Mouse (Mus musculus): Measurements from ENCODE around the gene Sae1.
"Not testable (repeated sequence)": the region's sequence is repeated elsewhere in the genome, so short reads cannot be mapped to it uniquely, and the experiment has no call there.

Gene Sae1

DNA sequence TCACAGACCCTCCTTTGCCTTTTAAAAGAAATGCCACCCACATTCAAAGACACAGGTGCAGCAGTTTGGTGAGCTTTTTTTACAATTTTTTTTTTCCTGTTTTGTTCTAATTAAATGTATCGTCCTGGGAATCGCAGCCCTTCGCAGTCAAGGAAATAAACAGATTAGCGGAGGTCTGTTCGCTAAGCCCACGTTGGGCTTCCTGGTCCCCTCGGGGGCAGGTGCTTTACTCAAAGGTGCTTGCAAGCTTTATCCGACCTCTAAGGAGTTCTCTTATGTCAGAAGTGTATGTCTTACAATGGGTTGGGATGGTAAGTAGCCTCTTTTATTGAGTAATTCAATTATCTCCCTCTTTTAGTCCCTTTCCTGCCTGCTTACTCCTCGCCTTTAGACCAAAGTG, 14.8 kb upstream of the Sae1 start:
- DNase-seq: no peak

- DNase-seq: peak; percentile 54
Observed at GRCm38 (mm10) chr7:16401991-16402431, 14.4 kb upstream of the Sae1 start.

DNA sequence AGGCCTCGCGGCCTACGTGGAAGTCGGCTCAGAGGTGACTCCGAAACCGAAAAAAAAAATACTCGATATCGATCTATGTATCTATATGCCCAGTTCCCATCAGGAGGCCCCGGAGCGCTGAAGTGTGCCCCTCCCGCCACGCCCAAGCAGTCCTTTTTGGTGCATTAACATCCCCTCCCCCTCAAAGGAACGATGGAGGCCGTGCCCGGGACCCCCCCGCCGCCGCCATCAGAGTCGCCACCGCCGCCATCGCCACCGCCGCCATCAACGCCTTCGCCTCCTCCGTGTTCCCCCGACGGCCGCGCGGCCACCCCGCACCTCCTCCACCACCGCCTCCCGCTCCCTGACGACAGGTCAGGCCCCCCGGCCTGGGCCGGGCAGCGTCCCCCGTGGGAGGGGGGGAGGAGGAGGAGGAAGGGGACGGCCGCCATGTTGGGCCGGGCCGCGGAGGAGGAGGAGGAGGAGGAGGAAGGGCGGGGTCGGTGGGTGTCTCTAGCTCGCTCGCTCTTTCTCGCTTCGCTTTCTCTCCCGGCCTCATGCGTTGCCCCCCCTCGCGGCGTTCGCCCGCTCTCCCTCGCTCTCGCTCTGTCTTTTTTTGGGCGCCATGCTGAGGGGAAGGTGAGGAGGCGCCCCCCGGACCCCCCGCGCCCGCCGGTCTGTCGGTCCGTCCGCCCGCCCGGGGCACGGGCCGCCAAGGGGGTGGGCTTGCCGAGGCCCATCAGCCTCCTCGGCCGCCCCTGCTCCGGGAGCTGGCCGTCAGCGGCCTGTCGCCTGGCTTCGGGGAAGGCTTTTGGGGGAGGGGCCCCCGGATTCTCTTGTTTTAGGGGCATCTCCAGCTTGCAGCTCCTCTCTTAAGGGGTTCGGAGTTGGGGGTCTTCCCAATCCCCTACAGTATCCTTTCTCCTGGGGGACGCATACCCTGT, 13.3 kb upstream of the Sae1 start, which contains the start of gene Zc3h4:
Gene Zc3h4 (plus strand): TSS at position 222 of the 923 bp plus-strand sequence.
- DNase-seq: peak; percentile 94

GRCm38 (mm10) chr7:16399820-16400688, 12.4 kb upstream of the Sae1 start:
- DNase-seq: peak; percentile 99

- DNase-seq: peak; percentile 95
Observed at GRCm38 (mm10) chr7:16399098-16399819, 11.7 kb upstream of the Sae1 start.

DNA sequence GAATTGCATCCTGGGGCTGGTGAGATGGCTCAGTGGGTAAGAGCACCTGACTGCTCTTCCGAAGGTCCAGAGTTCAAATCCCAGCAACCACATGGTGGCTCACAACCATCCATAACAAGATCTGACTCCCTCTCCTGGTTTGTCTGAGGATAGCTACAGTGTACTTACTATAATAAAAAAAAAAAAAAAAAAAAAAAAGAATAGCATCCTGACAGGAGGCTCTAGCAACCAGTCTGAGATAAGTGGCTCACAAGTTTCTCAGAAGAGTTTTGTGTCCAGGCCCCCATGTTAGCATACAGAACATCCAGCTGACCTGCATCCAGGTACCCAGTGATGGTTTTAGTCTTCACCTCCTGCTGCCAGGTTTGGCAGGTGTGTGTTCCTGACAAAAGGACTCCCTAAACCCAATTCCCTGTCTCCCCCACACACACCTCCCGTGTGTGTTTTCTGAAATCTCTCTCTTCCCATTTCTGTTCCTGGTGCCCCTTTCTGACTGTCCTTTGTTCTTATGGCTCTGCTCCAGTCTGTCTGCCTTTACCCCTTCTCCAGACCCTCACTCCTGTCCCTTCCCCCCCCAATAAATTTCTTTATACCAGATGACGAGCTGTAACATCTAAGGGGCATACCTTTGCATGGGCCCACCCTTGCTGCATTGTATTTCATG, 10.9 kb upstream of the Sae1 start:
- no peak for DNase-seq

GRCm38 (mm10) chr7:16397465-16397864, 9.9 kb upstream of the Sae1 start:
- no peak for DNase-seq

- peak; percentile 58 for DNase-seq
Observed at GRCm38 (mm10) chr7:16395944-16396343, 8.3 kb upstream of the Sae1 start.

- DNase-seq: no peak
Observed at GRCm38 (mm10) chr7:16392923-16393322, 5.3 kb upstream of the Sae1 start.

- not testable (repeated sequence) for DNase-seq
Observed at GRCm38 (mm10) chr7:16389942-16390341, 2.3 kb upstream of the Sae1 start.

DNA sequence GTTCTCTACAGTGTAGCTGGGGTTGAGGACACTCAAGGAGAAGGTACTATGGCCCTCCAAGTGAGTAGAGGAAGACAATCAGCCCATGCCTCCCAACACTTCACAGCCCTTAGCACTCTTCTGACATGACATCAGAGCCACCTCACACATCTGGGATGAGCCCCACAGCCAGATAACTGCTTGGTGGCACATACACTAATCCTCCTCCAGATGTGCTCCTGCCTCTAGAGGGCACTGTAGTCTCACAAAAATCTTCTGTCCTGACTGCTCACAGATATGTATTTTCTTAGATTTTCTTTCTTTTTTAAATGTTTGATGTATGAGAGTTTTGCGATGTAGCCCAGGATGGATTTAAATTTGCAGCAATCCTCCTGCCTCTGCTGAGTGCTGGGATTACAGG, 11.1 kb downstream of the Sae1 start:
- peak; percentile 69 for DNase-seq

DNA sequence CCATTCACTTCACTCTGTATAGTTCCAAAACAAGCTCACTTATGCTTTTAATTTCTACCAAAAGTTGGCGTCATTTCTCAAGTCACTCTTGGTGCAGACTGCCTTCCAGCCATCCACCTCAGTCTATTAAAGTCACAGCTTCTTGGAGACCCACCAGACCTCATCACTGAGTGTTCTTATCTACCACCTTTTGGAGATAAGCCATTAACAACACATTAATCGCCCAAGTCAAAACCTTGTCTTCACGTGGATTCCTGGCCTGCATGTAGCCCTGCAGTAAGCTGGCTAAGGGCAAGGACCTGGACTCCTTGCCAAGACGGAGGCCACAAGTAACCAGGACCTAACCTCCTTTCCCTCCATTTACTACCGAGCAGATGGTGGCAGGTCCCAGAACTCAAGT, 12.6 kb downstream of the Sae1 start:
- no peak for DNase-seq

DNA sequence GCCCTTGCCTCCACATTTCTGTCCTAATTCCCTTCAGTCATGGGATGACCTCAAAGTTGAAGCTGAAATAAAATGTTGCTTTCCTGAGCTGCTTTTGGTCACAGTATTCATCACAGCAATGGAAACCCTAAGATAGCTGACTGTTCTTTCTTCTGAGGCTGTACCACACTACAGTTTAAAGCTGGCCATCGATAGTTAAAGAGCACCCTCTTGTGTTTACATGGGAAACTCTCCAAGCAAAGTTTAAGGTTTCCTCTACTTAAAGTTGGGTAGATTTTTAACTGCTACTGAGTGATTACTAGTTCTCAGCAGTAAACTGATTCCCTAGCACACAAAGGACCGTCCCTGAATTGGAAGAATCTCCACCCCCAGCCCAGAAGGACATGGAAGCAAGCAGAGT, 13.9 kb downstream of the Sae1 start:
- no peak for DNase-seq

DNA sequence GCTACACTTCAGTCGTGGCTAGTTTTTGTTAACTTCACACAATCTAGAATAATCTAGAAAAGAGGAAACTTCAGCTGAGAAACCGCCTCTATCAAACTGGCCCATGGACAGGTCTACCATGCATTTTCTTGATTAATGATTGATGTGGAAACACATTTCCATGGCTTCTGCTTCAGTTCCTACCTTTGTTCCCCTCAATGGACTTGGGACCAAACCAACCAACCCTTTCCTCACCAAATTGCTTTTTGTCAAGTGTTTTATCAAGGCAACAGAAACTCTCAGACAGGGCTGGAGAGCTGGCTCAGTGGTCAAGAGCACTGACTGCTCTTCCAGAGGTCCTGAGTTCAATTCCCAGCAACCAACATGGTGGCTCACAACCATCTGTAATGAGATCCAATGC, 17.0 kb downstream of the Sae1 start:
- DNase-seq: no peak

DNA sequence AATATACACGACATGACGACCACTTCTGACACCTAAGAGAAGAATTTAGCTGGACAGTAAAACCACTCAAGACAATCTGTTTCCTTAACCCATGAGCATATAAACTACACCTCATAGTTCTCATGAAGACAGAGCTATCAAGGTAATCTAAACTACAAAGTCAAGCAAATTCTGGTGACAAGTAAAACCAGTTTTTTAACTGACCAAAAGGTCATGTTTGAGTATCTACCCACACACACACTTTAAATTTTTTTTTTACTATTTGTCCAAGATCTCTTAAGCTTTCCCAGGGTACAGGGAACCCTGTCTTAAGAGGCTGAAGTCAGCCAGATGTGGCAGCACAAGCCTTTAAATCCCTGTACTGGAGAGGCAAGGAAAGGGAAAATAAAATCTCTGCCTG, 18.8 kb downstream of the Sae1 start:
- DNase-seq: no peak

DNA sequence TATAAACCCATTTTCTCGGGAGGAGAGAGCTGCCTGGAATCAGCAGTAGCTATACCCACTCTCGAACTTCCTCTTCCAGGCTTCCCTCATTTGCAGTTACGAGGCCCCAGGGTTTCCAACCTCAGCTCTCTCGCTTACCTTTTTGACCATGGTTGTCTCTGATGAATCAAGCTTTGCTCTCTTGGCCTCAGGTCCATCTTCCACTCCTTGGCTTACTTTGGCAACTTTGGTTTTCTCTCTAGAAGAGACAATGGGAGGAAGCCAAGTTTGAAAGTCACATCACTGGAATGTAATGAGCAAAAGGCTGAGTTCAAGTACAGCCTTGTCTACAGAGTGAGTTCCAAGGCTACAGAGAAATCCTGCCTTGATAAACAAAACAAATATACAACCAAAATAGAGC, 20.9 kb downstream of the Sae1 start:
- DNase-seq: no peak

GRCm38 (mm10) chr7:16366133-16366646, 21.4 kb downstream of the Sae1 start:
- DNase-seq: peak; percentile 29

GRCm38 (mm10) chr7:16364901-16365500, 22.6 kb downstream of the Sae1 start:
- peak; percentile 30 for DNase-seq

DNA sequence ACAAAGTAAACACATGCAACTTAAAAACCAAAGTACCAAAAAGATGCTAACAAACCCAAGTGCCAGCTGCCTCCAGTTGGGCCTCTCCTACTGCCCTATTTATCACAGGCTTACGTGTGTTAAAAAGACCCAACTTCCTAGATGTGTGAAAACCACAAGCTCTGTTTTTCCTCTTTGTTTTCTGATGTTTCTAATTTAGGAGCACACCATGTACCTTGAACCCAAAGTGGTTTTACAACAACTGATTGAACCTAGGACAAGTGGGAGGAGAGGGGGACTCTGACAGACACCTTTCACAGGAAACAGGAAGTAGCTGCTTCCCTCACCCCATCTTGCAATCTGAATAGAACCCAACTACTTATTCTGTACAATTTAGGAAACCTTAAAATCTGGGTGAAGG, 23.3 kb downstream of the Sae1 start:
- no peak for DNase-seq

DNA sequence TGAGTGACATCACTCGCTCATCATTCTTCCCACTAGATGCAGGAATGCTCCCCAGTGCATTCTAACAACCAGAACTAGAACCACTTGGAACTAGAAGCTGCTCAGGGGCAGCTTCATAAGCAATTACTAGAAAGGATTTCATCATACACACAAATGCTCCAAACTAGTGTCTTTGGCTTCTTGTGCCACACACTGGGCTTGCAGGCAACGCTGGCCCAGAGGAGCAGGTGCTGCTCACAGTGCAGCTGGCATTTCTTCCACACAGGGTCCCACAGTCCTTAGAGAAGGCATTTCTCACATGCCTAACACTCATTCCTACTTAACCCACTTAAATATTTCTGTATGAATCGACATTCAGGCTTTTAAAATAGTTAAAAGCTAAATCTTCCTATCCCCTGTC, 30.0 kb downstream of the Sae1 start:
- DNase-seq: no peak

DNA sequence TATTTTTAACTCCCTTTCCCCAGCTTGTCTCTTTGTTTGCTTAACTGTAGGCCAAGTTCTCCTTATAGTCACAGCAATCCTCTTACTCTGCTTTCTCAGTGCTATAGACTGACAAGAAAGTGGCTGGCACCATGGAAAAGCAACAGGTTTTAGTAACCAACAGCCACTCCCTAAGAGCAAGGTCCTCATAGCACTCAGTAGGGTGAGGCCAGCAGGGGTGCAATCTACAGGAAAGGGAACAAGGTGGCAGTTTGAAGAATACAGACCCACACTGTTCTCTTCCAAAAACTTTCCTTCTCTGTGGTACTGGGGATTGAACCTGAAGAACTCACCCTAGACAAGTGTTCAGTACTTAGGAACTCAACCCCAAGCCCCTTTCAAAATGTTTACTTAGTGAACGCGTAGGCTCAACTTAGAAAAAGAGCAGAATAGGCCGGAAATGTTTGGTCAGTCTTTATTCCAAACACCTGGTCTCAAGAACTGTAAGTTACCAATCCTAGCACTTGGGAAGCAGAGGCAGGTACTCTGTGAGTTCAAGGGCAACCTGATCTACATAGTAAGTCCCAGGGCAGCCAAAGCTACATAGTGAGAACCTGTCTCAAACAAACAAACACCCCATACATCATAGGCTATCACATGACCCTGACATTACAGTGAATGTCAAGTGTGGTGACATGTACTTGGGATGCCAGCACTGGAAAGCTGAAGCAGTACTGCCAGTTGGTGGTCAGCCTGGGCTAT, 31.6 kb downstream of the Sae1 start:
- DNase-seq: no peak
